Mouse (Mus musculus): ENCODE data around the gene Rnf19b. TPM values are rescaled to one million over a fixed set of nuclear protein-coding genes. Genes with fewer than 3 reads are reported as not detected.

Gene Rnf19b
- total RNA-seq, 1 experiment, result 66.7 TPM

- TF ChIP-seq ZC3H11A (IDR thresholded peaks at IDR 0.05; ENCODE audit: borderline replicate concordance, low read depth, low read length) (no peak), MAFK (IDR thresholded peaks at IDR 0.05; ENCODE audit: insufficient read depth, low read depth, low read length) (no peak), ZNF384 (IDR thresholded peaks at IDR 0.05; ENCODE audit: low read depth, low read length) (peak; percentile 53; the same call in 1 of the 2 replicates)
- peak overlapping the region; percentile 33 to 69 for H3K4me3 ChIP-seq (ENCODE audit: insufficient read depth in 1 of 2, low read depth in 1 of 2, low read length in 2 of 2, poor library complexity in 1 of 2, severe bottlenecking in 1 of 2)
- peak; percentile 57 for DNase-seq (ENCODE audit: low read depth, low spot score)
- in situ Hi-C loops (cut with MboI; ENCODE audit: low sequenced_read_pairs in 2 of 2, unreplicated experiment in 2 of 2), result no loop called here
- peaks cover 0 to 28% of the 10 kb centered on the region in 2 experiments; a peak in 3 of 4 replicates for H3K4me1 ChIP-seq (ENCODE audit: control insufficient read depth in 2 of 2, insufficient read depth in 2 of 2, low read length in 2 of 2, poor library complexity in 1 of 2)
- no peaks in the 10 kb centered on the region for H3K36me3 ChIP-seq (ENCODE audit: control insufficient read depth, insufficient read depth, low read length, poor library complexity, severe bottlenecking)
- H3K27ac ChIP-seq (ENCODE audit: insufficient read depth, low read depth, low read length, poor library complexity, severe bottlenecking), result peak overlapping the region; percentile 66; the same call in 1 of the 2 replicates
- H3K9me3 ChIP-seq (ENCODE audit: control insufficient read depth, insufficient read depth, low read depth, low read length), result no peaks in the 10 kb centered on the region
- peak overlapping the region; percentile 24; the same call in 1 of the 2 replicates for H3K9ac ChIP-seq (ENCODE audit: insufficient read depth, low read depth, low read length, poor library complexity, severe bottlenecking)
Measured at GRCm38 (mm10) chr4:129130149-129130548, 72.1 kb downstream of the Rnf19b start.

GRCm38 (mm10) chr4:129130755-129131303 lies 72.8 kb downstream of the Rnf19b start:
- peak overlapping the region; percentile 37 to 69 for H3K4me3 ChIP-seq (ENCODE audit: insufficient read depth in 1 of 2, low read depth in 1 of 2, low read length in 2 of 2, poor library complexity in 1 of 2, severe bottlenecking in 1 of 2)
- peak; percentile 53 for TF ChIP-seq ZNF384 (IDR thresholded peaks at IDR 0.05; ENCODE audit: low read depth, low read length)
- no peak for TF ChIP-seq MAFK (IDR thresholded peaks at IDR 0.05; ENCODE audit: insufficient read depth, low read depth, low read length)
- in situ Hi-C loops (cut with MboI; ENCODE audit: low sequenced_read_pairs in 2 of 2, unreplicated experiment in 2 of 2), result no loop called here
- peak overlapping the region; percentile 46; the same call in 1 of the 2 replicates for H3K9ac ChIP-seq (ENCODE audit: insufficient read depth, low read depth, low read length, poor library complexity, severe bottlenecking)
- no peaks in the 10 kb centered on the region for H3K36me3 ChIP-seq (ENCODE audit: control insufficient read depth, insufficient read depth, low read length, poor library complexity, severe bottlenecking)
- no peak overlapping the region; the same call in 1 of the 2 replicates for H3K27ac ChIP-seq (ENCODE audit: insufficient read depth, low read depth, low read length, poor library complexity, severe bottlenecking)
- H3K4me1 ChIP-seq (ENCODE audit: control insufficient read depth in 2 of 2, insufficient read depth in 2 of 2, low read length in 2 of 2, poor library complexity in 1 of 2), result peaks cover 0 to 21% of the 10 kb centered on the region in 2 experiments; a peak in 3 of 4 replicates
- DNase-seq (ENCODE audit: low read depth, low spot score), result peak; percentile 82
- H3K9me3 ChIP-seq (ENCODE audit: control insufficient read depth, insufficient read depth, low read depth, low read length), result no peaks in the 10 kb centered on the region

- DNase-seq (ENCODE audit: low read depth, low spot score), result peak; percentile 83
- H3K9ac ChIP-seq (ENCODE audit: insufficient read depth, low read depth, low read length, poor library complexity, severe bottlenecking), result peak overlapping the region; percentile 41; the same call in 1 of the 2 replicates
- in situ Hi-C loops (cut with MboI; ENCODE audit: low sequenced_read_pairs in 2 of 2, unreplicated experiment in 2 of 2), result no loop called here
Measured at GRCm38 (mm10) chr4:129134799-129135585, 76.9 kb downstream of the Rnf19b start.

More at GRCm38 (mm10) chr4:129134799-129135585, 76.9 kb downstream of the Rnf19b start:
- H3K27ac ChIP-seq (ENCODE audit: insufficient read depth, low read depth, low read length, poor library complexity, severe bottlenecking), result no peak overlapping the region
- no peak overlapping the region for H3K4me3 ChIP-seq (ENCODE audit: insufficient read depth in 1 of 2, low read depth in 1 of 2, low read length in 2 of 2, poor library complexity in 1 of 2, severe bottlenecking in 1 of 2)
- TF ChIP-seq HCFC1 (IDR thresholded peaks at IDR 0.05; ENCODE audit: borderline replicate concordance, insufficient read depth, low read length), result no peak
- TF ChIP-seq CHD2 (IDR thresholded peaks at IDR 0.05; ENCODE audit: low read depth, low read length), result no peak
- TF ChIP-seq ZNF384 (IDR thresholded peaks at IDR 0.05; ENCODE audit: low read depth, low read length), result no peak
- no peak for TF ChIP-seq ZC3H11A (IDR thresholded peaks at IDR 0.05; ENCODE audit: borderline replicate concordance, low read depth, low read length)
- no peak for TF ChIP-seq MAFK (IDR thresholded peaks at IDR 0.05; ENCODE audit: insufficient read depth, low read depth, low read length)
- H3K36me3 ChIP-seq (ENCODE audit: control insufficient read depth, insufficient read depth, low read length, poor library complexity, severe bottlenecking), result no peaks in the 10 kb centered on the region
- H3K9me3 ChIP-seq (ENCODE audit: control insufficient read depth, insufficient read depth, low read depth, low read length), result no peaks in the 10 kb centered on the region
- peaks cover 0 to 7% of the 10 kb centered on the region in 2 experiments; a peak in 3 of 4 replicates for H3K4me1 ChIP-seq (ENCODE audit: control insufficient read depth in 2 of 2, insufficient read depth in 2 of 2, low read length in 2 of 2, poor library complexity in 1 of 2)

Other genes starting within 250 kb of the Rnf19b start
- gene Trim62, start 174.7 kb upstream of the Rnf19b start, total RNA-seq (2012; rRNA removed), result 0.54 and 0.69 TPM in 2 replicates
- 16.0 and 21.2 TPM in 2 replicates for gene Azin2, start 95.8 kb upstream of the Rnf19b start, total RNA-seq (2012; rRNA removed)
- 148 and 177 TPM in 2 replicates for gene Ak2, start 66.3 kb upstream of the Rnf19b start, total RNA-seq (2012; rRNA removed)
- 10.0 and 18.8 TPM in 2 replicates for gene Tmem54, start 47.3 kb downstream of the Rnf19b start, total RNA-seq (2012; rRNA removed)
- 4.4 and 6.1 TPM in 2 replicates for gene Hpca, start 63.8 kb downstream of the Rnf19b start, total RNA-seq (2012; rRNA removed)
- gene Fndc5, start 78.7 kb downstream of the Rnf19b start, total RNA-seq (2012; rRNA removed), result 1.2 and 1.5 TPM in 2 replicates
- gene S100pbp, start 131.5 kb downstream of the Rnf19b start, total RNA-seq (2012; rRNA removed), result 25.5 and 25.7 TPM in 2 replicates
- 125 and 136 TPM in 2 replicates for gene Yars, start 131.5 kb downstream of the Rnf19b start, total RNA-seq (2012; rRNA removed)
- 14.4 and 22.5 TPM in 2 replicates for gene C77080, start 203.1 kb downstream of the Rnf19b start, total RNA-seq (2012; rRNA removed)
- gene Sync, start 229.3 kb downstream of the Rnf19b start, total RNA-seq (2012; rRNA removed), result 2.0 and 2.1 TPM in 2 replicates

Measured in ES-E14 (cell line).